ENCODE assay signal across 15 mouse cellular contexts in the genomic region with DNA sequence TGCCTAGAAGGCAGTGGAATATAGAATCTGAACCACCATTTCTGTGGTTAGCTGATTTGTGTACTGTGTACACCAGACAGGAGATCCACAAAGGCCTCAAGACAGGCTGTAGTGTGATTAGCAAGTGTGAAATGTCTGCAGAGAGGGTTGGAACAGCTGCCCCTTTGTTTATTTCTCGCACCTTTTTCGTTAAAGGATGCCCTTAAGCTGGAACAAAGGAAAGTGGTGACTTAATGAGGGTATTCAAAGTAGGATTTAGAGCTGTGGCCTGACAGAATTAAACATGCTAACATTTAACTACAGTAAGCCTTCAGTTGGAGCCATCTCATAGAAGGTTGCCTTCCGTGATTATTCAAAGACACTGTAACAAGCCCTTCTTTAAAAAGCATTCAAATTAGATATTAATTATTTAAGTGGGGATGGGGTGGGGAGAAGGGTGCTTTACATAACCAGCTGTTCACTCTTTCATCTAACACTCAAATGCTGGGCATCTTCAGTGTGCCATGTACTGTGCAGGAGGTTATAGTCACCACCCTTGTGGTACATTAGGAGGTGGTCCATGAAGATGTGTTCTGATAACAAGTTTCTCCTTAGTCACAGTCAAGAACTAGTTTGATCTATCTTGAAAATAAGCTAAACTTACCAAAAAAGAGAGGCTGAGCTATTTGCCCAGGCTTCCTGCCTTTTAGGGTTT.
A peak's percentile ranks its signal among the peaks of the same experiment; 100 is the strongest.
DNase-seq lines count a peak whose midpoint lies in the region; ATAC-seq and TF ChIP-seq lines count a peak whose summit lies in the region.
"Had no signal": no experiment of that assay in that cellular context is flagged by ENCODE, and none has a peak within 500 bp of the region (broad histone marks: within the 10 kb centered on the region; RNA-seq: fewer than 3 reads in every experiment).

No protein-coding gene starts in this region.

- ATAC-seq in forebrain, embryonic 12.5 days (ENCODE audit: low FRiP score) = peak; percentile 89
- ATAC-seq in hindbrain, embryonic 14.5 days (ENCODE audit: low FRiP score) = peak; percentile 60; the same call in 1 of the 2 replicates
- ATAC-seq in midbrain, embryonic 15.5 days (replicated peaks) = peak; percentile 82
- no peak for ATAC-seq in liver, embryonic 12.5 days

- peaks cover 47% of the 10 kb centered on the region for H3K4me1 ChIP-seq in forebrain, embryonic 12.5 days
- peaks cover 23% of the 10 kb centered on the region for H3K4me1 ChIP-seq in hindbrain, embryonic 14.5 days (replicated peaks; ENCODE audit: control insufficient read depth, insufficient read depth, low read length)
- H3K4me1 ChIP-seq in midbrain, embryonic 15.5 days = peaks cover 50% of the 10 kb centered on the region
- H3K4me1 ChIP-seq in liver, embryonic 12.5 days = no peaks in the 10 kb centered on the region
- H3K4me1 ChIP-seq in kidney, adult 2 months (ENCODE audit: control insufficient read depth, insufficient read depth, low read length) = no peaks in the 10 kb centered on the region
- H3K4me1 ChIP-seq: heart, embryonic 10.5 days; limb, embryonic 10.5 days had no signal

- no peak for TF ChIP-seq CTCF in kidney, adult 2 months (conservative IDR thresholded peaks at IDR 0.05; ENCODE audit: insufficient read depth, insufficient read length, low read depth, low read length)

- no peak overlapping the region for H3K4me3 ChIP-seq in forebrain, embryonic 12.5 days (replicated peaks)
- H3K4me3 ChIP-seq in hindbrain, embryonic 14.5 days (replicated peaks; ENCODE audit: low read length) = no peak overlapping the region
- no peak overlapping the region for H3K4me3 ChIP-seq in midbrain, embryonic 15.5 days
- no peak overlapping the region for H3K4me3 ChIP-seq in liver, embryonic 12.5 days
- H3K4me3 ChIP-seq in kidney, adult 2 months (ENCODE audit: insufficient read depth, low read depth, low read length) = no peak overlapping the region
- H3K4me3 ChIP-seq: heart, embryonic 10.5 days; limb, embryonic 10.5 days had no signal

- TF ChIP-seq POLR2A in kidney, adult 2 months (IDR thresholded peaks at IDR 0.05; ENCODE audit: low read depth, low read length) = no peak

- H3K9ac ChIP-seq in forebrain, embryonic 12.5 days = no peak overlapping the region
- H3K9ac ChIP-seq in hindbrain, embryonic 14.5 days = no peak overlapping the region
- no peak overlapping the region for H3K9ac ChIP-seq in midbrain, embryonic 15.5 days
- H3K9ac ChIP-seq in liver, embryonic 12.5 days = no peak overlapping the region
- H3K9ac ChIP-seq: liver, embryonic 14.5 days had no signal

- no peaks in the 10 kb centered on the region for H3K36me3 ChIP-seq in forebrain, embryonic 12.5 days (replicated peaks)
- no peaks in the 10 kb centered on the region for H3K36me3 ChIP-seq in hindbrain, embryonic 14.5 days (replicated peaks; ENCODE audit: control insufficient read depth, insufficient read depth)
- no peaks in the 10 kb centered on the region for H3K36me3 ChIP-seq in midbrain, embryonic 15.5 days (replicated peaks)
- H3K36me3 ChIP-seq in liver, embryonic 12.5 days = no peaks in the 10 kb centered on the region
- H3K36me3 ChIP-seq in kidney, adult 2 months (ENCODE audit: control insufficient read depth, insufficient read depth, low read length) = no peaks in the 10 kb centered on the region
- H3K36me3 ChIP-seq: heart, embryonic 10.5 days; limb, embryonic 10.5 days had no signal

- H3K4me2 ChIP-seq in forebrain, embryonic 12.5 days = no peak overlapping the region
- no peak overlapping the region for H3K4me2 ChIP-seq in hindbrain, embryonic 14.5 days (replicated peaks)
- no peak overlapping the region for H3K4me2 ChIP-seq in midbrain, embryonic 15.5 days
- H3K4me2 ChIP-seq in liver, embryonic 12.5 days = no peak overlapping the region

- no peaks in the 10 kb centered on the region for H3K27me3 ChIP-seq in forebrain, embryonic 12.5 days
- no peaks in the 10 kb centered on the region for H3K27me3 ChIP-seq in hindbrain, embryonic 14.5 days (ENCODE audit: control insufficient read depth, insufficient read depth, low read length)
- H3K27me3 ChIP-seq in midbrain, embryonic 15.5 days (replicated peaks) = no peaks in the 10 kb centered on the region
- H3K27me3 ChIP-seq in liver, embryonic 12.5 days (replicated peaks) = no peaks in the 10 kb centered on the region
- H3K27me3 ChIP-seq in kidney, adult 2 months (replicated peaks; ENCODE audit: control insufficient read depth, insufficient read depth, low read length) = no peaks in the 10 kb centered on the region

- 6% methylated on average over 3 of the region's 3 CpGs for WGBS in forebrain, embryonic 12.5 days
- WGBS in hindbrain, embryonic 14.5 days = 15% methylated on average over 3 of the region's 3 CpGs
- 13% methylated on average over 3 of the region's 3 CpGs for WGBS in midbrain, embryonic 15.5 days
- 40% methylated on average over 3 of the region's 3 CpGs for WGBS in liver, embryonic 12.5 days (ENCODE audit: insufficient replicate concordance)
- 69% methylated on average over 3 of the region's 3 CpGs for WGBS in kidney, adult 2 months

- H3K9me3 ChIP-seq in forebrain, embryonic 12.5 days = no peaks in the 10 kb centered on the region
- no peaks in the 10 kb centered on the region for H3K9me3 ChIP-seq in hindbrain, embryonic 14.5 days (ENCODE audit: control insufficient read depth, low read length)
- no peaks in the 10 kb centered on the region for H3K9me3 ChIP-seq in midbrain, embryonic 15.5 days
- H3K9me3 ChIP-seq in liver, embryonic 12.5 days (replicated peaks) = no peaks in the 10 kb centered on the region
- H3K9me3 ChIP-seq: heart, embryonic 10.5 days; limb, embryonic 10.5 days had no signal

- peak; percentile 16 for DNase-seq in Muller cell, postnatal 12 days (ENCODE audit: inconsistent ontology term)
- no peak for DNase-seq in hindbrain, embryonic 14.5 days (ENCODE audit: low spot score)
- DNase-seq in heart, postnatal 14 days = no peak
- DNase-seq in kidney, adult 2 months = no peak
- DNase-seq in urinary bladder, postnatal 10 days (ENCODE audit: low spot score) = no peak
- DNase-seq: adrenal gland, postnatal 25 days; gastrocnemius, postnatal 25 days; kidney, adult 9 months; lung, postnatal 10 days had no signal

- peak overlapping the region; percentile 89 for H3K27ac ChIP-seq in forebrain, embryonic 12.5 days
- peak overlapping the region; percentile 83 for H3K27ac ChIP-seq in hindbrain, embryonic 14.5 days
- peak overlapping the region; percentile 78 for H3K27ac ChIP-seq in midbrain, embryonic 15.5 days
- no peak overlapping the region for H3K27ac ChIP-seq in liver, embryonic 12.5 days
- H3K27ac ChIP-seq in kidney, adult 2 months (ENCODE audit: insufficient read depth, low read depth, low read length) = no peak overlapping the region
- H3K27ac ChIP-seq: heart, embryonic 10.5 days; limb, embryonic 10.5 days; liver, embryonic 14.5 days had no signal

- intact Hi-C loops in heart, postnatal 14 days (cut with DNase I) = no loop called here

Comparison
In these comparisons a context has a peak if more than half of its experiments do, and no peak if none do; other contexts are left out.
1. H3K27ac ChIP-seq: peak in forebrain, embryonic 12.5 days (single experiment), hindbrain, embryonic 14.5 days (single experiment) and midbrain, embryonic 15.5 days (single experiment); none in liver, embryonic 12.5 days (single experiment) and kidney, adult 2 months (single experiment).